Mouse (Mus musculus): ENCODE data around the gene Smarcd2. TPM values are rescaled to one million over a fixed set of nuclear protein-coding genes. Genes with fewer than 3 reads are reported as not detected.

Smarcd2 gene
- polyA plus RNA-seq, 1 experiment from 2014 or later = 16.0 TPM

DNA sequence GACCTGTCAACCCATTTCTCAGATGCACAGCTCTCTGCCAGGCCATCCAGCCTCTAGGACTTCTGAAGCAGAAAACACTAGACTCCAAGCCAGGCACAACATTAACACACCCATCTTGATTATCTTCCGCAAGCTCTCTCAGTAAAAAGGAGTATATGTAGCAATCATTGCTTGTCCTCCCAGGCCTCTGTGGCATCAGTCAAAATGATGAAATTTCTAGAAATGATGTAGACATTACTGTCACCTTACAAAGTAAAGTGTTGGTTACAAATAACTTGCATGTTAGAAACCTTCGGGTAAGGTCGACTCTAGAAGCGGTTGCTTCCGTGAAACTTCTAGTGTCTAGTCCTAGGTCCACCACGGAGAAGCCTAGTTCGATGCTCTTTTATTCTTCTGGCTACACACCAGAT is 57.3 kb downstream of the Smarcd2 start:
- Histone ChIP-seq H3K27ac (peak overlapping the region; percentile 94; the same call in 1 of the 2 replicates), H3K9me3 (no peaks in the 10 kb centered on the region)

DNA sequence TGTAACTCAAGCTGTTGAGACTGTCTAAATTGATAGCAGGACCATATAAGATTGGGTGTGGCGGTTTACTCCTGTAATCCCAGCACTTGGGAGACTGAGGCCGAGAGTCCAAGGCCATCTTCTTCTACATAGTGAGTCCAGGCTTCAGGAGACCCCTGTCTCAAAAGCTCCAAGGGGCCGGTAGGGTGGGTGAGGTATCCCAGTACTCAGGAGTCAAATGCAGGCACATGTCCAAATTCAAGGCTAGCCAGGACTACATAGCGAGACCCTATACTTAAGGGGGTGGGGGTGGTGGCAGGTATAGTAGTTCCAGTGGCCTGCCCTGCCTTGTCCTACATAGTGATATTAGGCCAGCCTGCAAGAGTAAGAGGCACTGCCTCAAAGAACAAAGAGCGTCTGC is 57.9 kb downstream of the Smarcd2 start:
- Histone ChIP-seq H3K27me3 (no peaks in the 10 kb centered on the region), H3K4me3 (peak overlapping the region; percentile 96), H3K4me2 (peak overlapping the region; percentile 68), H3K27ac (no peak overlapping the region), H3K4me1 (replicated peaks) (peaks cover 35% of the 10 kb centered on the region), H3K9me3 (no peaks in the 10 kb centered on the region), H3K9ac (peak overlapping the region; percentile 97; the same call in 1 of the 2 replicates), H3K36me3 (peaks cover 32% of the 10 kb centered on the region)
- no peak for ATAC-seq (ENCODE audit: low FRiP score)
- 92% methylated on average over 5 of the region's 5 CpGs for WGBS

More for the DNA sequence above, 57.3 kb downstream of the Smarcd2 start:
- Histone ChIP-seq H3K4me3 (peak overlapping the region; percentile 96), H3K4me2 (peak overlapping the region; percentile 68), H3K36me3 (peaks cover 26% of the 10 kb centered on the region), H3K27me3 (no peaks in the 10 kb centered on the region), H3K4me1 (replicated peaks) (peaks cover 41% of the 10 kb centered on the region), H3K9ac (peak overlapping the region; percentile 97)
- 31% methylated on average over 7 of the region's 7 CpGs for WGBS
- ATAC-seq (ENCODE audit: low FRiP score) = no peak

Other genes starting within 250 kb of the Smarcd2 start
- 117 and 123 TPM in 2 replicates for gene Dcaf7, start 236.1 kb downstream of the Smarcd2 start, polyA plus RNA-seq (2015; fragmentation: Nextera tagmentation; extraction: Ambion mirVana)
- 8.1 and 8.4 TPM in 2 replicates for gene Taco1, start 206.9 kb downstream of the Smarcd2 start, polyA plus RNA-seq (2015; fragmentation: Nextera tagmentation; extraction: Ambion mirVana)
- gene Map3k3, start 188.4 kb downstream of the Smarcd2 start, polyA plus RNA-seq (2015; fragmentation: Nextera tagmentation; extraction: Ambion mirVana) = 15.1 and 15.7 TPM in 2 replicates
- not detected in 2 replicates for gene Gm10840, start 112.1 kb downstream of the Smarcd2 start, polyA plus RNA-seq (2015; fragmentation: Nextera tagmentation; extraction: Ambion mirVana)
- gene Limd2, start 112.1 kb downstream of the Smarcd2 start, polyA plus RNA-seq (2015; fragmentation: Nextera tagmentation; extraction: Ambion mirVana) = 197 and 211 TPM in 2 replicates
- 31.2 and 34.2 TPM in 2 replicates for gene Strada, start 70.8 kb downstream of the Smarcd2 start, polyA plus RNA-seq (2015; fragmentation: Nextera tagmentation; extraction: Ambion mirVana)
- gene Ccdc47, start 56.6 kb downstream of the Smarcd2 start, polyA plus RNA-seq (2015; fragmentation: Nextera tagmentation; extraction: Ambion mirVana) = 97.0 and 106 TPM in 2 replicates
- 92.0 and 96.2 TPM in 2 replicates for gene Ddx42, start 56.0 kb downstream of the Smarcd2 start, polyA plus RNA-seq (2015; fragmentation: Nextera tagmentation; extraction: Ambion mirVana)
- gene Ftsj3, start 16.9 kb downstream of the Smarcd2 start, polyA plus RNA-seq (2015; fragmentation: Nextera tagmentation; extraction: Ambion mirVana) = 37.4 and 38.3 TPM in 2 replicates
- 339 and 341 TPM in 2 replicates for gene Psmc5, start 16.8 kb downstream of the Smarcd2 start, polyA plus RNA-seq (2015; fragmentation: Nextera tagmentation; extraction: Ambion mirVana)
- 0.12 and 0.21 TPM in 2 replicates for gene Tcam1, start 3.7 kb upstream of the Smarcd2 start, polyA plus RNA-seq (2015; fragmentation: Nextera tagmentation; extraction: Ambion mirVana)
- not detected in 2 replicates for gene Gh, start 28.9 kb upstream of the Smarcd2 start, polyA plus RNA-seq (2015; fragmentation: Nextera tagmentation; extraction: Ambion mirVana)
- gene Cd79b, start 41.8 kb upstream of the Smarcd2 start, polyA plus RNA-seq (2015; fragmentation: Nextera tagmentation; extraction: Ambion mirVana) = 1.2 and 1.4 TPM in 2 replicates
- 0.03 TPM in 1 of 2 replicates, not detected in the other for gene Scn4a, start 80.3 kb upstream of the Smarcd2 start, polyA plus RNA-seq (2015; fragmentation: Nextera tagmentation; extraction: Ambion mirVana)
- gene Prr29, start 92.5 kb upstream of the Smarcd2 start, polyA plus RNA-seq (2015; fragmentation: Nextera tagmentation; extraction: Ambion mirVana) = not detected in 2 replicates
- gene Icam2, start 115.1 kb upstream of the Smarcd2 start, polyA plus RNA-seq (2015; fragmentation: Nextera tagmentation; extraction: Ambion mirVana) = 12.8 and 13.8 TPM in 2 replicates
- gene Ern1, start 214.9 kb upstream of the Smarcd2 start, polyA plus RNA-seq (2015; fragmentation: Nextera tagmentation; extraction: Ambion mirVana) = 5.9 and 6.1 TPM in 2 replicates